Mouse (Mus musculus) heart, postnatal 0 days (tissue): ENCODE results near the gene Slc25a25.
"Not testable (repeated sequence)": the region's sequence is repeated elsewhere in the genome, so short reads cannot be mapped to it uniquely, and the experiment has no call there.

Experiments
- CTCF ChIP-seq: IDR thresholded peaks from 2 replicates; pipeline ENCODE4 v1.5.1; 2016; ENCODE audit warnings: antibody characterized with exemption, control low read depth, low read depth
- EP300 ChIP-seq: IDR thresholded peaks from 2 replicates; pipeline ENCODE4 v1.6.1; 2016; ENCODE audit warnings: antibody characterized with exemption, low read depth

GRCm38 (mm10) chr2:32475361-32475760 is 24.1 kb upstream of the Slc25a25 start:
- not testable (repeated sequence) for TF ChIP-seq CTCF, EP300
